Mouse (Mus musculus): ENCODE measurements around the gene Kri1.
A peak's percentile ranks its signal among the peaks of the same experiment; 100 is the strongest.
"Not testable (repeated sequence)": the region's sequence is repeated elsewhere in the genome, so short reads cannot be mapped to it uniquely, and the experiment has no call there.

Gene Kri1

DNA sequence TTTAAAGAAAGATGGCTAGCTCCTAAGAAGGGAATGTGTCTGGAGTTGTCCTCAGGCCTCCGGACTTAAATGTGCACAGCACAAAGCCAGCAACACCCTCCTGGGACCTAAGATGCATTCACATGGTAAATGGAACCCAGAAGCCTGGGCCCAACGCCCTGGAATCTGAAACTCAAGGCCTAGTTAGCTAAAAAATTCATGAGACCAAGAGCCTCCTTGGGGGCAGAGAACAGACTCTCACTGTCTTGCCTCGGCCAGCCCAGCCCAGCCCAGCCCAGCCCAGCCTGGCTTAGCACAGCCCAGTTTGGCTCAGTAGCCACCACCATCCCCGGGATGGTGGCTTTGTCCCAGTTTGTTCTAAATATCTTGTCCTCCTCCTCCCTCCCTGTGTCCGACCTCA, 27.7 kb upstream of the Kri1 start:
- no peak for DNase-seq (ENCODE audit: low spot score in 2 of 2)

DNA sequence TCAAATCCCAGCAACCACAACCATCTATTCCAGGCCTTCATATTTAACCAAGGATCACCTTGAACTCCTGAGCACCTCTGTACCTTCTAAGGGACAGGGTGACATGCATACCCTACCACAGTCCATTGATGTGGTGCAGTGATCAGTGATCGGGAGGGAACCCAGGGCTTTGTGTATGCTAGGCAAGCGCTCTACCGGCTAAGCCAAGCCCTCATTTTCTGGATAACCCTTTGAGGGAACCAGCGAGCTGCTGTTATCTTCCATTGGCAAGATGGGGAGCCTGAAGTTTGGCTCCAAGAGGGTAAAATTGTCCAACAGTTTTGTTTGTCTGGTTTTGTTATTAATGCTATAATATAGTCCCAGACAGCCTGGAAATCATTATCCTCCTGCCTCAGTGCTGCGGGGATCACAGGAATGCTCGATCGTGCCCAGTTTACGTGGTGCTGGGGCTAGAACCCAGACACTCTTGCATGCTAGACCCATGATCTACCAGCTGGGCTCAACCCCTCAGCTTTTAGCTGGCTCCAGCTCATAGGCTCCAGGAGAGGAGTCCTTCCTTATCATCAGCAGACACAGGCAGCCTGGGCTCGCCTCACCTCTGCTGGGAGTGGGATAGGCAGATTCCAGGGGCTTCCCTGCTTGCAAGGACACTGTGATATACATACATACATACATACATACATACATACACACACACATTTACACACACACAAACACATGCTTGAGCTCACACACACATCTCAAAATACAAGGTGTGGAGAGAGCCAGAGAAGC, 26.8 kb upstream of the Kri1 start:
- DNase-seq (ENCODE audit: low spot score in 2 of 2): no peak

DNA sequence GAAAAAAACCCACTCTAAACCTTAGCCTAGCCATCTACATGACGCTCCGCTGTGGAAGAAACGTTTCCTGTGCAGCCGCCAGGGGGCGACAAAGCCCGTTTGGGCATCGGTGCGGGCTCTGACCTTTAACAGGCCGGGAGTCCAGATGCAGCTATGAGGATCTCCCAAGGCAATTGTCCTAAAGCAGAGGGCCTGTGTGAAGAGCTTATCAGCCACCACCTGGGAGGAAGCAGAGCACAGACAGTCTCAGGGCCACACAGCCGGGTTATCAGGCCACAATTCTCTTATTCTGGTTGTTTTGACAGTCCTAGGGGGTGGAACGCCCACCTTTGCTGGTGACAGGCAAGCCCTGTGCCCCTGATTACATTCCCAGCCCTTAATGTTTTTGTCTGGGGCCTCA, 25.6 kb upstream of the Kri1 start:
- peak; percentile 57 to 74 for DNase-seq (ENCODE audit: low spot score in 2 of 2)

DNA sequence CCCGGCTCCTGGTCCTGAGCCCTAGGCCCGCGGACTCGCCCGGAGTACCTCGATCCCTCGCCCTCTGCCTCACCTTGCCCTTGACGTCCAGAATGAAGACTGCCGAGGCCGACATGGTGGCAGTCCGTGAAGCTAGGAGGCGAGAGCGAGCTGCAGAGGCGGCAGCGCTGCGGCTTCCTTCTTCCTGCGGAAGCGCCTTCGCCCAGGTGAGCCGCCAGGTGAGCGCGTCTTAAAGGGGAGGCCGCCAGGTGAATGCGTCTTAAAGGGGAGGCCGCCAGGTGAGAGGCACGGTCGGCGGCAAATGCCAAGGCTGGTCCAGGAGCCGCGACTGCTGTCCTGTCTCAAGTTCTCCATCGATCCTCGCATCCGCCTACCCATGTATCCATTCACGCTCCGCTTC, 24.4 kb upstream of the Kri1 start, which contains the start of gene Ap1m2:
Ap1m2 (minus strand) TSS at position 204 of the 400 bp plus-strand sequence.
- no peak for DNase-seq (ENCODE audit: low spot score in 2 of 2)

DNA sequence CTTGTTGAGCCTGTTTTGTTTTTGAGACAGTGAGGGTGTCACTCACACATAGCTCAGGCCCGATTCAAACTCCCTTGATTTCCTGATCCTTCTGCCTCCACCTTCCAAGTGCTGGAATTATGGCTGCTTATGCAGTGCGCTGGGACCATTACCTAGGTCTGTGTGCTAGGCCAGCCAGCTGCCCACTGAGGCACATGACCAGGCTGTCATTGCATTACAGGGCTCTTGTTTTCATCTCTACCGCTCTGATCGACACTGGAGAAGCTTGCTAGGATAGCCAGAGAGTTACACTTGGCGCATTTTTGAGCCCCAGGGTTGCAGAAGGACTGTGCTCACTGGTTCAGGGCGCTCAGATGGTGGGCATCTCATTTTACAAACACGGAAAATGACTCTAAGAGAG, 23.9 kb upstream of the Kri1 start:
- DNase-seq (ENCODE audit: low spot score in 2 of 2): no peak

DNA sequence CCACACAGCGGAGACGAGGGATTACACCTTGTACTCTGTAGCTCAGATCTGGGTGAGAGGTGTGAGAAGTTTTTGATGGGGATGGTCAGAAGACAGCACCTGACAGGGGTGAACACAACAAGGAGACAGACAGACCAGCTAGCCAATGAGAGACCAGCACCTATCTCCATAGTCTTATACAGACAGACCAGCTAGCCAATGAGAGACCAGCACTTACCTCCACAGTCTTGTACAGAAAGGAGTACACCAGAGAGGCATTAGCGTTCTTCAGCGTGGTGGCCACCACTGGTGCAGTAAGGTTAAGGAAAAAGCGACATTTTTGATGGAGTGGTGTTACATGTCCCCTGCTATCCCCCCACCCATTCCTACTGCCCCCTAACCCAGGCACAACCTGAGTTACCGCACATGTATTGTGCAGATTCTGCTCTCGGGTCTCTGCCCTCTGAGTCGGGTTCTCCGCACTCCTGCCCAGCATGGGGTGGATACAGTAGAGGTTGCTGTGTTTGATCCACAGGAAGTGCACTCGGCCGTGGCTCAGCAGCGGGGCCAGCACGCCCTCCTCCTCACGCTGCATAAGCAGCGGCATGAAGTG, 21.5 kb upstream of the Kri1 start:
- no peak for DNase-seq (ENCODE audit: low spot score in 2 of 2)

DNA sequence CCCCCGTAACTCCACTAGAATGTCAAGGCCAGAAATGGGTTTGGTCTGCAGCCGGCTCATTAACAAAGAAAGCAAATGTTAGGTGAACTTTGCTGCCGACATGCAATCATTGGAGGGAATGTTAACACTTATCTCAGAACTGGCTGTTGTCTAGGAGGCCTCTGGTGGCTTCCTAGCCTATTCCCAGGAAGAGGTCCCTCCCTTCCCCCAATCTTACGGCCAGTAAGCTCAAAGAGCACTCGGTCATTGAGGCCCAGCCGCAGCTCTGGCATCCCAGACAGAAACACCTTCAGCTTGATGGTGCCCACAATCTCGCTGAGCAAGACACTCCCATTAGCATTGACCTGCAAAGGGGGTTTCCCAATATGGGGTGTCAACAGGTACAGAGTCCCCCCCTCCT, 17.3 kb upstream of the Kri1 start:
- DNase-seq (ENCODE audit: low spot score in 2 of 2): no peak

DNA sequence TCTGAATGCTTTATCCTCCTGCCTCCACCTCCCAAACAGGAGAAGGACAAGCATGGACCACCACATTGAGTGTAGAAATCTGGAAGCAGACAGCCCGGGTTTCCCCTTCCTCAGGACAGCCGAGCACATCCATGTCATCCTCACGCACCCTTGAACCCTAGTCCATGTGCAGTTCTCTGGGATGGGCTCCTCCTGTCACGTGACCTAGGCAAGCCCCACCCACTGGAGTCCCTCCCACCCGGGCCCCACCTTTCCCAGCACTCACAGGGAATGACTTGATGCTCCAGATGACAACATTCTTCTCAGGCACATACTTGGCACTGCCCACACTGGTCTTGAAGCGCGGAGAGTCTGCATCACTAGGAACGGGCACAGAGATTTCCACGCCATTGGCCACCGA, 11.2 kb upstream of the Kri1 start:
- DNase-seq (ENCODE audit: low spot score in 2 of 2): no peak

DNA sequence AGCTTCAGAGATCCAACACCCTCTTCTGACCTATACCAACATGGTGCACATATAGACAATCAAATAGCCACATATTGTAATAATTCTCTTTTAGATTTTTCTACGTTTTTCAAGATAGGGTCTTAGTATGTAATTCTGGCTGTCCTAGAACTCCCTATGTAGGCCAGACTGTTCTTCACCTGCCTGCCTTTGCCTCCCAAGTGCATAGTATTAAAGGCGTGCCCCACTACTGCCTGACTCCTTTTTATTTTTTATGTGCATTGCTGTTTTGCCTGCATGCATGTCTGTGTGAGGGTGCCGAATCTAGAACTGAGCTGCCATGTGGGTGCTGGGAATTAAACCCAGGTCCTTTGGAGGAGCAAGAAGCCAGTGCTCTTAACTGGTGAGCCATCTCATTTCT, 4.5 kb upstream of the Kri1 start:
- no peak for DNase-seq (ENCODE audit: low spot score in 2 of 2)

DNA sequence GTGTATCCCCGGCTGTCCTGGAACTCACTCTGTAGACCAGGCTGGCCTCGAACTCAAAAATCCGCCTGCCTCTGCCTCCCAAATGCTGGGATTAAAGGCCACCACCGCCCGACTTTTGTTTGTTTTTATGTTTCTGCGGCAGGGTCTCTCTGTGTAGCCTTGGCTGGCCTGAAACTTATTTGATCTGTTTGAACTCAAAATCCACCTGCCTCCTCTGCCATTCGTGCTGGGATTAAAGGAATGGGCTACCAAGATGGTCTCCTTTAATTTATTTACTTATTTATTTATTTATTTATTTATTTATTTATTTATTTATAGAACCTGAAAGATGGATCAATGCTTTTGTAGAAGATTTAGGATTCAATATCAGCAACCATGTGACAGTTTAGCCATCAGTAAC, 4.1 kb upstream of the Kri1 start:
- not testable (repeated sequence) for DNase-seq (ENCODE audit: low spot score in 2 of 2)

DNA sequence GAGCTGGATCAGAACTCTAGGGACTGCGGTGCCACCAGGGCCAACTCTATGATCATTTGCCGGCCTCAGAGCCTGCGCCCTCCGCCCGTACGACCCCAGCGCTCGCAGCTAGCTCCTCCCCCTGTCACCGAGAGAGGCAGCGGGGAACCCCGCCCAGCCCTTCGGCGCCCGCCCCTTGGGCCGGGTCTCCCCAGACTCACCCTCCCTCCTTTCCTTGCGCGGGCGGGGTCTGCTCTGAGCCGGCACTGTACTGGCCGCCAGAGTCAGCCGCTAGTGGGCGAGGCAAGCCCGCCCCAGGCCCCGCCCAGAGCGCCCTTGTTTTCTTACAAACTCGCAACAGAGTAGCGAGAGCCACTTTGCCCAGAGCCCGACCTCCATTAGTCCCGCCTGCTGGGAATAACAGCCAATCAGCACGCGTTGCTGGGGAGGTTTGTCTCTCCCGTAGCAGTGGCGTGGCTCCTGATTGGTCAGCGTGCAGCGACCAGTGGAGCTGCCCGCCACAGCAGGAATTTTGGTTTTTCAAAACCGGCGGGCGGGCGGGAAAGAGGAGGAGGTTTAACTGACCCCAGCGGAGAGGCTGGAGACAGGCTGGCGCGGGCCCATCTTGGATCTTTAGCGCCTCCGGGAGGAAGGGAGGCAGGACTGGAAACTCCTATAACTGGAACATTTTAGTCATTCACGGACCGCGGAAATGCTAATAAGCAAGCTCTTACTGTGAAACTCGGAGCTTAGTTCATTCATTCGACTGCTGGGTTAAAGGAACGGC, 3.4 kb upstream of the Kri1 start, which contains the start of gene Cdkn2d:
Cdkn2d (minus strand) TSS at position 386 of the 766 bp plus-strand sequence.
- peak; percentile 99 for DNase-seq (ENCODE audit: low spot score in 2 of 2)

DNA sequence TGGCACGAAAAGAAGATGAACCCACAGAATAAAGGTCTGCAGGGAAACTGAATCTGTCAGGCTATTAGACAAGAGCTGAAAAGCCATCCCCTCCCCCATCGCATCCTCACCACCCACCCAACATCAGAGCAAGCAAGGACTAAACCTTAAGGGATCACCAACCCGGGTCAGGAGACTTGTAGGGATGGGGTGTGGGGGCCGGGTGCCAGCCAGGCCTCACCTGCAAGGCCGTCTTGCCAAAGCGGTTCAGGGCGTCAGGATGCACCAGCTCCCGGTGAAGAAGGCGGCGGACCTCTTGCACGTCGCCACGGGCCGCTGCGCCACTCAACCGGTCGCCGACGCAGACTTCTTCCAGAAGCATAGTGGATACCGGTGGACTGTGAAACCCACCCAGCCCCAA, 2.8 kb upstream of the Kri1 start:
- peak in 1 of 2 experiments; percentile 40 for DNase-seq (ENCODE audit: low spot score in 2 of 2)

DNA sequence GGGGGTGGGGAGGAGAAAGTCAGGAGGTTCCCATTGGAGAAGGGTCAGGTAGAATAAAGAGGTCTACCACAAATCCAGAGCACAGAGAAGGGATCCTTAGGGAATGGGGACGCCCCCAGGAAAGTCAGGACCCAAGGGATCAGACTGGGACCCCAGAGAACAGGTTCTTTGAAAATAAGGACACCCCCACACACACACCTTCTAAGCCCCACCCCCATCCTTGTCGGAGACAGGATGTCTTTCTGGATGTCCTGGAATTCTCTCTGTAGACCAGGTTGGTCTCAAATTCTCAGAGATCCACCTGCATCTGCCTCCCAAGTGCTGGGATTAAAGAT, 1.5 kb upstream of the Kri1 start:
- no peak for DNase-seq (ENCODE audit: low spot score in 2 of 2)

DNA sequence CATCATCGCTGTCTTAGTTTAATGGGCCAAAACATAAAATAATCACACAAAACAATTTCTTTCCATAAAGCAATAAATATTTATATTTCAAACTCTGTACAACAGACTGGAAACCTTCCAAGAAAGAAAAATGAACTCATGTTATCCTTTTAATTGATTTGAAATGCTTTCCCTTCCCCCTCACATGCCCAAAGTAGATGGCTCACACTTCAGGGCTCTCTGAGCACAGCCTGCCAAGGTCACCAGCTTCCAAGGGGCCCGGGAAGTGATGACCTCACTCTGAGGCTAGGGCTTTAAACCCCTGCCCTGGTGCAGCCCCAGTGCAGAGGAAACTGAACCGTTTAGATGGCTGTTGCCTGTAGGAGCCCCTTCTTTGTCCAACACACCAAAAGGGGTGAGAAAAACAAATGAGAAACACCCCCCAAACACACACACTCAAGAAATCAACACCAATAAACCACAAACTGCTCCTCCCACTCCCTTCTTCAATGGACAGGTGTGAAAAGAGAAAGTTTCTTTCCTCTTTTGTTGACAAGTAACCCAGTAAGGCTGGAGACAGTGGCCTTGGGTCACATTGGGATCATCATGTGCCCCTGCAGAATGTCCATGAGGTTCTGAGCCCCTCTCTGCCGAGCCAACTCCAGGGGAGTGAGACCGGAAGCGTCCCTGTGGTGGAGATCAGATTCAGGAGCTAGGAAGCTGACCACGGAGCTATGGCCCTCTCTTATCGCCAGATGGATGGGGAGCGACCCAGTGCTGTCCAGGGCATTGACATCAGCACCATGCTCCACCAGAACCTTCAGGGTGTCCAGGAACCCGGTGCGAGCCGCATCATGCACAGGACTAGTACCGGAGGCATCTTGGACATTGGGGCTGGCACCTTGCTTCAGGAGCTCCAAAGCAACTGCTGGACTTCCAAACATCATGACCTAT, 901 bp upstream of the Kri1 start:
- DNase-seq (ENCODE audit: low spot score in 2 of 2): no peak

DNA sequence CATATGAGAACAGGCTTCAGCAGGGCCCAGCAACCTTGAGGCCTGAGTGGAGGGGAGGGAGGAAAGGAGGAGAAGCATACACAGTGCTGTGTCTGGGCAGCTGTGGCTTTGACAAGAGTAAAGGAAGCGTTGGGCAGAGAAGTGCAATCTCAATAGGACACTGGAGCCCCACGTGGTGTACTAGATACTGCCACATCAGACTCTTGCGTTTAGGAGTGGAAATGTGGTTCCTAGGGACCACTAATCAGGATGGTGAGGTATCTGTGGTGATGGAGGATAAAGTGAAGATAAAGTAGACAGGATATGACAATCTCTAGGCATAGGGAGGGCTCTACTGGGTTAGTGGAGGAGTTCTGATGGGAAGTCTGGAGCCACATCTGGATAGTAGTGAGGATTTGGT, 1.0 kb downstream of the Kri1 start:
- no peak for DNase-seq (ENCODE audit: low spot score in 2 of 2)

DNA sequence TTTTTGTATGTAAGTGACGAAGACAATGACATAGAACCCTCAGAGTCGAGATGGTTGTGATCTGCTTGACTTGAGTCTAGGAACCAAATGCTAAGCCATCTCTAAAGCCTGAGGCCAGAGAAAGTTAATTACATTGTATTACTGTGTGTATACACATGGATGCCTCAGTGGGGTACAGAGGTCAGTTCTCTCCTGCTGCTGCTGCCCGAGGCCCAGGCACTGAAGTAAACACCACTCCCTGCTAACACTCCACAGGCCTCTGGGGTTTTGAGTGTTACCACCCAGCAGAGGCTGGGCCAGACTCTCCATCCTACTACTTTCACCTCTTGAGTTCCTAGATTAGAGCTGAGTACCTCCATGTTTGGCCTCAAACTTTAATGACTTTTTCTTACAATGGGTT, 3.8 kb downstream of the Kri1 start:
- DNase-seq (ENCODE audit: low spot score in 2 of 2): no peak

DNA sequence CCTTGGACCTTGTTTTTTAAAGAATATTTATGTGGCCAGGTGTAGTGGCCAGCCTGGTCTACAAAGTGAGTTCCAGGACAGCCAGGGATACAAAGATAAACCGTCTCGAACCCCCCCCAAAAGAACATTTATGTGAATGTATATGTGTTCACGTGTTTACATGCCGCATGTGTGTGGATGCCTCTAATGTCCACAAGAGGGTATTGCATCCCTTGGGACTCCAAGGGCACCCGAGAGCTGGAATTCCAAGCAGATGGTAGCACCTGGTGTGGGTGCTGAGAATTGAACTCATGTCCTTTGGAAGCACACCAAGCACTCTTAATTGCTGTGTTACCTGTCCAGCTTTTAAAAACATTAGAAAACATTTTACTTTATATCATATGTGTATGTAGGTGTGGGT, 4.2 kb downstream of the Kri1 start:
- no peak for DNase-seq (ENCODE audit: low spot score in 2 of 2)

DNA sequence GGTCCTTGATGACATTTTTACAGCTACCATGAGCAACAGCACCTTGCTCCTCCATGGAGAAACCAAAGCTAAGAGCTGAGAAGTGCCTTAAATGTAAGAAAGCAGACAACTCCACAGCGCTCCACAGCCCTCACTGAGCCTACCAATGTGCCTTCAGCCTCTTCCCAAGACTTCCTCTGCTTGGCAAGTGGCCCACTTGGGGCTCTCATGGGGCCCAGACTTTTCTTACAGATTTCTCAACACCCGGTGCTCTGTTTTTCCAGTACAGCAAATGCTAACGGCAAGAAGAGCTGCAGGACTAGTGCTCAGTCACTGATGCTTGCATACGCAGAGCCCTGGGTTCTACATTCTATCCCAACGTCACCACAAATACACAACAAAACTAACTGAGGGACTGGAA, 10.0 kb downstream of the Kri1 start:
- DNase-seq (ENCODE audit: low spot score in 2 of 2): no peak

DNA sequence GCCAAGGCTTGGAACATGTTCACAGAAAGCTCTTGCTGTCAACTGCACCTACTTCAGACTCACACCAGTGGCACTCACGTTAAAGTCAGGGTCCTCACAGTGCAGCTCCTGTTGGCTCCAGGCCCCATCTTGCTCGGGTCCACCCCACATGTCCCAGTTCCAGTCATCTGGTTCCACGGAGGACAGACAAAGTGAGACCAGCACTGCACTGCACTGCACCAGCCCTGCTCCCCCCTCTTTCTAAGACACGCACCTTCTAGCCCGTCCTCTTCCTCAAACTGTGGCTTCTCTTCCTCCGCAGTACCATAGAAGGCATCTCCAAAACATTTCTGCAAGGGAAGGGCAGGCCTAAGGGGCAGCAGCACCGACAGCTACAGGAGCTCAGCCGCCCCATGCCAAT, 11.5 kb downstream of the Kri1 start:
- no peak for DNase-seq (ENCODE audit: low spot score in 2 of 2)

DNA sequence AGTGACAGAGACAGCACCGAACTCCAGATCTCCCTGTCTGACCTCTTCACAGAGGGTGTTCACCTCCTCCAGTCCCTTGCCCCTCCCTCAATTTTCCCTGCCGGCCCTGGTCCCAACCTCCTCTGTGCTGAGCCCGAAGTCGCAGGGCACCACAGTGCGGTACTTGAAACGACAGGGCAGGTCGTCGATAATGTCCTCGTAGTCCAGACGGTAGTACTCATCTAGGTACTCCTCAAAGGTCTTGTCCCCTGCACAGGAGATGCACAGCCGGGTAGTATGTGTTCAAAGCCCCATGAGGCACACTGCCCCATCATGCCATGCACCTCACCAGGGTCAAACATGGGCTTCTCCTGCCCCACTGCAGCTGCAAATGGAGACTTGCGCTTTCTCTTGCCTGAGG, 12.0 kb downstream of the Kri1 start:
- no peak for DNase-seq (ENCODE audit: low spot score in 2 of 2)

DNA sequence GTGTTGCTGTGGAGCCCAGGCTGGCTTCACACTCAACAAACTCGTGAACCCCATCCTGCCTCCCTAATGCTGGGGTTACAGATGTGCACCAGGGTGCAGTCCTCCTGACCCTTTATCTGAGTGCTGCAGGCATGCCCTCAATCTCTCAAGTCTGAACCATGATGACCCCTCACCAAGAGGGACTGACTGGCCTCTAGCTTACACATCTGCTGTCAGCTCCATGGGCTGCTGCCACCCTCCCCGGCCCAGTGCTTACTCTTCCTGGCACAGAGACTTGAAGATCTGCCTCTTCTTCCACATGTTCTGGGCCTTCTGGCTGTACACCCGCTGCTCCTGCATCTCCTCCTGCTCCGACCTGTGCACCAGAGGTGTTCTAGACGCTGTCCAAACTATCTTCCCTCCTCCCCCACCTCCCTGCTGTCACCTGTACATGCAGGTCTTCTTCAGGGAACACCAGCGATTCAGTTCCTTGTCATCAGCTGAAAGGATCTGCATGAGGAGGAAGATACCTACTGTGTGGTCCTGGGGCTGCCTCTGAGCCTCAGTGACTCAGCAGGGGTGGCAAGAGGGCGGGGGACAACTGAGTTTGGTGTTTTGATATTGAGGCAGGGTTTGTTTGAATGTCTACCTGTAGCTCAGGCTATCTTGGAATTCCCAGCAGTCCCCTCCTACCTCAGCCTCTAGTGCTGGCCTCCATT, 12.6 kb downstream of the Kri1 start:
- no peak for DNase-seq (ENCODE audit: low spot score in 2 of 2)
